Mouse (Mus musculus) adrenal gland, adult 8-10 months (tissue): ENCODE measurements around the gene Ttc32. TPM values are rescaled to one million over a fixed set of nuclear protein-coding genes. Genes with fewer than 3 reads are reported as not detected.

Experiments used
- DNase-seq: peaks from one replicate; pipeline ENCODE4 v3.0.0; 2022
- total RNA-seq, 4 experiments: library from RNA; stranded (reverse); gene quantifications; 2 replicates each; pipeline ENCODE4 v1.2.4; 2022

Gene Ttc32
- total RNA-seq, 4 experiments from 2014 or later, result 11.5 to 15.7 (median 14.0) TPM

- no peak for DNase-seq
Measured at GRCm38 (mm10) chr12:9046674-9047073, 16.9 kb downstream of the Ttc32 start.

- DNase-seq, result no peak
Measured at GRCm38 (mm10) chr12:9048090-9048489, 18.3 kb downstream of the Ttc32 start.

- no peak for DNase-seq
Measured at GRCm38 (mm10) chr12:9050824-9051223, 21.0 kb downstream of the Ttc32 start.

GRCm38 (mm10) chr12:9052075-9052829 is 22.5 kb downstream of the Ttc32 start:
- DNase-seq, result peak; percentile 64

GRCm38 (mm10) chr12:9053345-9053744 is 23.5 kb downstream of the Ttc32 start:
- DNase-seq, result no peak

- no peak for DNase-seq
Measured at GRCm38 (mm10) chr12:9054012-9054411, 24.2 kb downstream of the Ttc32 start.

- DNase-seq, result no peak
Measured at GRCm38 (mm10) chr12:9055269-9055668, 25.5 kb downstream of the Ttc32 start.

- DNase-seq, result no peak
Measured at GRCm38 (mm10) chr12:9059502-9059901, 29.7 kb downstream of the Ttc32 start.

GRCm38 (mm10) chr12:9059965-9060364 is 30.2 kb downstream of the Ttc32 start:
- DNase-seq, result no peak

GRCm38 (mm10) chr12:9063611-9064010 is 33.8 kb downstream of the Ttc32 start:
- DNase-seq, result no peak

GRCm38 (mm10) chr12:9071058-9071457 is 41.3 kb downstream of the Ttc32 start:
- no peak for DNase-seq

- no peak for DNase-seq
Measured at GRCm38 (mm10) chr12:9071493-9071892, 41.7 kb downstream of the Ttc32 start.

GRCm38 (mm10) chr12:9077554-9078125 is 47.8 kb downstream of the Ttc32 start:
- DNase-seq, result no peak

GRCm38 (mm10) chr12:9090226-9090625 is 60.4 kb downstream of the Ttc32 start:
- DNase-seq, result no peak

Other genes starting within 250 kb of the Ttc32 start
- 100 to 1,000 TPM; 509 to 681 (median 626) TPM for gene Laptm4a, start 108.3 kb upstream of the Ttc32 start, total RNA-seq
- not detected for gene Matn3, start 82.1 kb upstream of the Ttc32 start, total RNA-seq
- 10 to 100 TPM; 15.6 to 30.8 (median 23.5) TPM for gene Wdr35, start 56.1 kb upstream of the Ttc32 start, total RNA-seq